ENCODE assay signal across 22 mouse cellular contexts in genomic region chr11:72425201-72425600, GRCm38 (mm10). TPM values are rescaled to one million over a fixed set of nuclear protein-coding genes. Genes with fewer than 3 reads are reported as not detected.
DNase-seq lines count a peak whose midpoint lies in the region; TF ChIP-seq lines count a peak whose summit lies in the region.
"Had no signal": no experiment of that assay in that cellular context is flagged by ENCODE, and none has a peak within 500 bp of the region (broad histone marks: within the 10 kb centered on the region; RNA-seq: fewer than 3 reads in every experiment).

No protein-coding gene starts in this region.

- TF ChIP-seq RAD21 in MEL (IDR thresholded peaks at IDR 0.05; ENCODE audit: low read depth, low read length), result no peak

- no peaks in the 10 kb centered on the region for H3K27me3 ChIP-seq in MEL (ENCODE audit: control insufficient read depth in 1 of 2, insufficient read depth in 2 of 2, low read length in 2 of 2)
- H3K27me3 ChIP-seq: Patski had no signal

- H3K9ac ChIP-seq in MEL (ENCODE audit: control insufficient read depth, low read depth, low read length, poor library complexity, severe bottlenecking), result peak overlapping the region; percentile 52

- DNase-seq in adrenal gland, postnatal 14 days, result peak; percentile 0
- DNase-seq in adrenal gland, postnatal 36 days, result no peak
- DNase-seq in gastrocnemius, adult 2 months, result no peak
- no peak for DNase-seq in gastrocnemius, adult 8-10 months (ENCODE audit: low spot score in 2 of 2)
- DNase-seq in MEL (ENCODE audit: low read depth, low spot score), result peak; percentile 81
- no peak for DNase-seq in heart, postnatal 10 days
- DNase-seq: adrenal gland, adult 2 months; adrenal gland, adult 8-10 months; adrenal gland, postnatal 10 days; adrenal gland, postnatal 25 days; B cell, adult 2 months; cerebellum, adult 11 months; cerebellum, adult 11-12 months; cerebellum, adult 18-20 months; cerebellum, adult 2 months; cerebellum, adult 8-10 months; cerebellum, adult 9-10 months had no signal

- TF ChIP-seq EP300 in MEL (IDR thresholded peaks at IDR 0.05; ENCODE audit: low read depth in 1 of 2, low read length in 2 of 2), result no peak

- H3K9me3 ChIP-seq in MEL (replicated peaks; ENCODE audit: insufficient read depth, low read length), result no peaks in the 10 kb centered on the region
- H3K9me3 ChIP-seq: G1E had no signal

- no peak overlapping the region for H3K4me3 ChIP-seq in gastrocnemius, adult 2 months
- H3K4me3 ChIP-seq in MEL (ENCODE audit: control insufficient read depth in 1 of 2, insufficient read depth in 1 of 2, low read depth in 2 of 2, low read length in 2 of 2), result peak overlapping the region; percentile 30 to 49; a peak in 3 of 4 replicates

- no peak for TF ChIP-seq CTCF in gastrocnemius, adult 2 months (IDR thresholded peaks at IDR 0.05)
- TF ChIP-seq CTCF in MEL (IDR thresholded peaks at IDR 0.05 in 2 of 3, conservative IDR thresholded peaks at IDR 0.05 in 1 of 3; ENCODE audit: control insufficient read depth in 1 of 3, insufficient read depth in 1 of 3, low read depth in 2 of 3, low read length in 3 of 3, poor library complexity in 1 of 3, severe bottlenecking in 1 of 3), result no peak

- peaks cover 4 to 16% of the 10 kb centered on the region in 2 experiments for H3K4me1 ChIP-seq in MEL (ENCODE audit: control insufficient read depth in 1 of 2, insufficient read depth in 2 of 2, low read length in 2 of 2)

- intact Hi-C loops in gastrocnemius, adult 2 months (cut with DNase I), result no loop called here
- intact Hi-C loops in heart, postnatal 10 days (cut with DNase I), result no loop called here

- H3K36me3 ChIP-seq in MEL (ENCODE audit: control insufficient read depth in 1 of 2, insufficient read depth in 2 of 2, low read length in 2 of 2), result peaks cover 0 to 6% of the 10 kb centered on the region in 2 experiments; a peak in 2 of 4 replicates
- H3K36me3 ChIP-seq: G1E had no signal

- H3K27ac ChIP-seq in gastrocnemius, adult 2 months, result peak overlapping the region; percentile 76
- H3K27ac ChIP-seq in MEL (ENCODE audit: control insufficient read depth, low read depth, low read length), result no peak overlapping the region

- no peaks in the 10 kb centered on the region for H3K79me2 ChIP-seq in MEL (ENCODE audit: control insufficient read depth, insufficient read depth, low read length, poor library complexity)

- peak in 1 of 2 experiments; percentile 50; a peak in 2 of 4 replicates for TF ChIP-seq POLR2A in MEL (IDR thresholded peaks at IDR 0.05; ENCODE audit: control insufficient read depth in 1 of 2, insufficient read depth in 1 of 2, low read depth in 1 of 2, low read length in 2 of 2, poor library complexity in 1 of 2)

TF ChIP-seq in MEL, 35 proteins besides CTCF, POLR2A, EP300 and RAD21:
- TF ChIP-seq NELFE (IDR thresholded peaks at IDR 0.05; ENCODE audit: low read depth, low read length) (peak; percentile 43; the same call in 1 of the 2 replicates), ZNF384 (IDR thresholded peaks at IDR 0.05; ENCODE audit: low read depth, low read length) (peak; percentile 76), ZKSCAN1 (IDR thresholded peaks at IDR 0.05; ENCODE audit: low read depth, low read length) (no peak), MAX (IDR thresholded peaks at IDR 0.05; ENCODE audit: low read length) (no peak), HCFC1 (IDR thresholded peaks at IDR 0.05; ENCODE audit: low read depth, low read length) (peak; percentile 79), POLR2AphosphoS5 (IDR thresholded peaks at IDR 0.05; ENCODE audit: borderline replicate concordance, low read depth, low read length) (no peak), SMC3 (IDR thresholded peaks at IDR 0.05; ENCODE audit: low read depth, low read length) (no peak), ELF1 (IDR thresholded peaks at IDR 0.05; ENCODE audit: low read depth, low read length) (0 out of 2 replicates have a peak, but pooled peaks have one; percentile 34), TBP (IDR thresholded peaks at IDR 0.05; ENCODE audit: low read depth, low read length) (peak; percentile 84)

RNA-seq across cellular contexts. Expression of gene Ggt6, which starts 10.1 kb away (rescaled TPM):
- 1.7 and 2.8 TPM in 2 replicates for total RNA-seq in adrenal gland, postnatal 14 days (2021)
- 1 to 10 TPM in 1 of 2 experiments, under 1 TPM in 1; 0.79 to 5.3 TPM for total RNA-seq in adrenal gland, postnatal 36 days (2021)
- total RNA-seq in gastrocnemius, adult 2 months (2021), result 1 to 10 TPM in 1 of 2 experiments, under 1 TPM in 1; 0.67 to 5.5 TPM
- 1 to 10 TPM; 1.9 to 5.4 (median 3.8) TPM for total RNA-seq in gastrocnemius, adult 8-10 months (2022)
- not detected in 2 replicates for total RNA-seq in MEL (2012; rRNA removed)
- polyA plus RNA-seq in MEL (2012; ENCODE audit: insufficient read depth in 1 of 2, insufficient read length in 2 of 2, low read depth in 1 of 2, low replicate concordance in 2 of 2, missing spikeins in 1 of 2), result under 1 TPM in 1 of 2 experiments, not detected in 1; 0.04 TPM
- total RNA-seq in heart, postnatal 10 days (2021), result not detected
- polyA plus RNA-seq: activated CD4-positive, CD25-positive, alpha-beta regulatory T cell, adult 4 months; C2C12; CD4-positive, CD25-positive, alpha-beta regulatory T cell, adult 4 months; G1E had no signal

RNA-seq across cellular contexts. Expression of gene Smtnl2, which starts 13.7 kb away (rescaled TPM):
- total RNA-seq in adrenal gland, postnatal 14 days (2021), result 4.1 and 5.4 TPM in 2 replicates
- 1 to 10 TPM; 1.7 to 2.4 TPM for total RNA-seq in adrenal gland, postnatal 36 days (2021)
- total RNA-seq in gastrocnemius, adult 2 months (2021), result 100 to 1,000 TPM; 238 to 342 TPM
- total RNA-seq in gastrocnemius, adult 8-10 months (2022), result 100 to 1,000 TPM; 270 to 439 (median 347) TPM
- 10.9 and 11.1 TPM in 2 replicates for total RNA-seq in MEL (2012; rRNA removed)
- 10 to 100 TPM in 1 of 2 experiments, not detected in 1; 10.2 TPM for polyA plus RNA-seq in MEL (2012; ENCODE audit: insufficient read depth in 1 of 2, insufficient read length in 2 of 2, low read depth in 1 of 2, low replicate concordance in 2 of 2, missing spikeins in 1 of 2)
- total RNA-seq in heart, postnatal 10 days (2021), result 10 to 100 TPM; 39.0 to 40.9 TPM
- polyA plus RNA-seq: activated CD4-positive, CD25-positive, alpha-beta regulatory T cell, adult 4 months; G1E had no signal

RNA-seq across cellular contexts. Expression of gene Mybbp1a, which starts 16.0 kb away (rescaled TPM):
- 85.6 and 101 TPM in 2 replicates for total RNA-seq in adrenal gland, postnatal 14 days (2021)
- total RNA-seq in adrenal gland, postnatal 36 days (2021), result 100 to 1,000 TPM in 1 of 2 experiments, 10 to 100 TPM in 1; 86.3 to 101 TPM
- total RNA-seq in gastrocnemius, adult 2 months (2021), result 10 to 100 TPM; 60.2 to 60.9 TPM
- 10 to 100 TPM; 54.6 to 66.0 (median 57.1) TPM for total RNA-seq in gastrocnemius, adult 8-10 months (2022)
- 328 and 344 TPM in 2 replicates for total RNA-seq in MEL (2012; rRNA removed)
- 1,000 to 10,000 TPM in 1 of 2 experiments, 100 to 1,000 TPM in 1; 602 to 3,394 TPM for polyA plus RNA-seq in MEL (2012; ENCODE audit: insufficient read depth in 1 of 2, insufficient read length in 2 of 2, low read depth in 1 of 2, low replicate concordance in 2 of 2, missing spikeins in 1 of 2)
- 10 to 100 TPM; 47.0 to 50.0 TPM for total RNA-seq in heart, postnatal 10 days (2021)

Comparison
In these comparisons a context has a peak if more than half of its experiments do, and no peak if none do; other contexts are left out.
1. DNase-seq: peak in adrenal gland, postnatal 14 days (single experiment) and MEL (single experiment); none in adrenal gland, postnatal 36 days (0 of 2), gastrocnemius, adult 2 months (single experiment), gastrocnemius, adult 8-10 months (0 of 2) and heart, postnatal 10 days (0 of 2).
2. RNA of gene Smtnl2, which starts 13.7 kb away (total RNA-seq): 270 to 439 TPM in gastrocnemius, adult 8-10 months and 238 to 342 TPM in gastrocnemius, adult 2 months; 39.0 to 40.9 TPM in heart, postnatal 10 days, 10.9 to 11.1 TPM in MEL, 4.1 to 5.4 TPM in adrenal gland, postnatal 14 days and 1.7 to 2.4 TPM in adrenal gland, postnatal 36 days; every median in the first group is over 4 times any median in the second.